Mouse (Mus musculus) cerebral cortex, adult 2 months (tissue): ENCODE data around the gene Gdf9.

Experiments used
- WGBS: fragments of 180-500 bp; shearing (Covaris S2); methylation state at CpG from one replicate; pipeline ENCODE4 v1.1.7; 2018; 5-methylcytosine and 5-hydroxymethylcytosine counted together

Gdf9 gene

GRCm38 (mm10) chr11:53479171-53479782 lies 48.5 kb downstream of the Gdf9 start:
- WGBS = 1% methylated on average over 62 of the region's 62 CpGs

DNA sequence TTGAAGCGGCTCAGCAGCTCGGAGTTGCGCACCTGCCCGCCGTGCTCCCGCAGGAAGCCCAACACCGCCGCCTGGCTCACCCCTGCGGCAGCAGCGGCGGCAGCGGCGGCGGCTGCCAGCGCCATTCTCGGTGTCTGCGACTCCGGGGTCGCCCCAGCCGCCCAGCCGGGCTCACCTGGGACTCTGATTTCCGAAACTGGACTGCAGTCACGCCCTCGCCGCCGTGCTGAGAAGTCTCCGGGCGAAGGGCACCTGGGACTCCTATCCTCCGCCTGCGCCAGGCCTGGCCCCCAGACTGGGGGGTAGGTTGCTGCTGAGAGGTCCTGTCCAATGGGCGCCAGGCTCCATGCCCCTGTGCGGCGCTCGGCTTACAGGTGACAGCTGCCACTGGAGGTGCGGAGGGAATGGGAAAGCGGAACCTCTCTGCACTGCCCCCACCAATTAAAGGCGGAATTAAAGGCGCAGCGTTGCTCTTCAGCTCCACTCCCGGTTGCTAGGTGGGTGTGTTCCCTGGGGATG lies 49.0 kb downstream of the Gdf9 start, which contains the start of the genes Gm9945 and Sowaha:
TSS of gene Gm9945 (plus strand) at position 384 of the 519 bp plus-strand sequence.
TSS of gene Sowaha (minus strand) at position 492 of the 519 bp plus-strand sequence.
- WGBS = 2% methylated on average over 40 of the region's 40 CpGs

GRCm38 (mm10) chr11:53481088-53481730 lies 50.4 kb downstream of the Gdf9 start:
- 80% methylated on average over 4 of the region's 4 CpGs for WGBS

GRCm38 (mm10) chr11:53483159-53483891 lies 52.5 kb downstream of the Gdf9 start:
- WGBS = 73% methylated on average over 9 of the region's 9 CpGs

- WGBS = 46% methylated on average over 3 of the region's 3 CpGs
Observed at GRCm38 (mm10) chr11:53485719-53486118, 54.9 kb downstream of the Gdf9 start.

- 88% methylated on average over 3 of the region's 3 CpGs for WGBS
Observed at GRCm38 (mm10) chr11:53486351-53486750, 55.5 kb downstream of the Gdf9 start.

DNA sequence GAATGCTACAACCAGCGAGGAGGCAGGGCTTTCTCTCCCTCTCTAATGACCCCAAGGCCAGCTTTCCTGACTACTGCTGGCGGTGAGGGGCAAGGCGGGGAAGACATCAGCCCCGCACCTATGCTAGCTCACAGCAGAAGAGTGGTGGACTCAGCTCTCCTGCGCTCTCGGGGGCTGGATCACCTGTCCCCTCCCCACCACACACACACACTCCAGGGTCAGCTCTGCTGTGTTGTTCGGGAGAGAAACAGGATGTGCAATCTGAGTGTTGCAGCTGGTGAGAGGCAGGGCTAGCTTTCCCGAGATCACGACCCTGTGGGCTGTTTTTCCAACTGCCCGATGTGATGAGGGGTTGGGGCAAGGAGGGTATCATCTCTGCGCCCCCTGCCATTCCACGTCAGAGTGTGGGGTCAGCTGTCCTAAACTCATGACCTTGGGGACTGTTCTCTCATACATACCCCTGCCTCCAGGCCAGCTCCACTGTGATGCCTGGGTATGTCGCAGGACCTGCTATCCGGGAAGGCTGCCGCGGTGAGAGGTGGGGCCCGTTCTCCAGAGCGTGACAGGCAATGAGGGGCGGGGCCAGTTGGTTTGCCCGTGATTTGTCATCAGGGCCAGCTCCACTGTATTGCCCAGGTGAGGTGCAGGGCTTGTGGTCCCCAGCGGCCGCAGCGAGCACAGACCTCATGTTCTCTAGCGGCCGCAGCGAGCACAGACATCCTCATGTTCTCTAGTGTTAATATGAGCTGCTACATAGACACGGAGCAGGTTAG lies 56.2 kb downstream of the Gdf9 start:
- WGBS = 38% methylated on average over 27 of the region's 27 CpGs
